Mouse (Mus musculus): ENCODE measurements at regions not wholly inside any gene's neighbourhood (a gene's known extent, or its start where the extent isn't known, plus 50 kb on each side); places are given as distances from the start of the nearest gene placed in this dataset.
A peak's percentile ranks its signal among the peaks of the same experiment; 100 is the strongest.

DNA sequence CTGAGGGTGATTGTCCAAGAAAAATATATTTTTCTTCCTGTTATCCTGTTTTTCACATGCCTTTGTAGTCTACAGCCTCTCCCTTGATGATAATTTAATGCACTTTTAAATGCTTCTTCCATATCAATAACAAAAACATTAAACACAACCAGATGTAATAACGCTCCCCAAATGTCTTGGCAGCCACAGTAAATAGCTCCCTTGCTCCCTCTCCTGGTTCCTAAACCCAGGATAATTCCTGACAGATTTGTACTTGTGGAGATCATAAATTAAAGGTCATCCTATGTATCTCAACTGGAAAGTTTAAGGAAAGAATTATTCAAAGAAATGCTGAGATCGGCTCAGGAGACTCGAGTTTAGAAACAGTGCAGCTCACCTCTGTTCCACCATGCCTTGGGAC lies 306.6 kb downstream of the Arl4a start:
- DNase-seq (ENCODE audit: low spot score in 2 of 2) = no peak

GRCm38 (mm10) chr12:39729255-39729654 lies 308.6 kb downstream of the Arl4a start:
- DNase-seq (ENCODE audit: low spot score in 2 of 2) = no peak

DNA sequence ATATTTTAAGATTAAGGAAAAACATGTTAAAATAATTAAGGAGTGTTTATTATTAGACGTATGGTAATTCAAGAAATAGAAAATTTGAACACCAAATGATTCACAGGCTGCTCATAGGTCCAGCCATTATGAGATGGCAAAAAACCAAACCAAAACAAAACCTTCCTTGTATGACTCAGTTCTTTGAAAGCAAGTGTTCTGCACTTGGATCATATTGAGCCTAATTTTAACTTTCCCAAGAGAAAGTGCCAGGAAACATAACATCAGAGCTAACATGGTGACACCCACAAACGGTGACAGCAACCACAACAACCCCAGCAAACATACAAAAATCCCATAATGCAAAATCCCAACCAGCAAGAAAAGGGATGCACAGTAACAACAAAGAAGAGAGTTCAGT lies 313.7 kb downstream of the Arl4a start:
- no peak for DNase-seq (ENCODE audit: low spot score in 2 of 2)

DNA sequence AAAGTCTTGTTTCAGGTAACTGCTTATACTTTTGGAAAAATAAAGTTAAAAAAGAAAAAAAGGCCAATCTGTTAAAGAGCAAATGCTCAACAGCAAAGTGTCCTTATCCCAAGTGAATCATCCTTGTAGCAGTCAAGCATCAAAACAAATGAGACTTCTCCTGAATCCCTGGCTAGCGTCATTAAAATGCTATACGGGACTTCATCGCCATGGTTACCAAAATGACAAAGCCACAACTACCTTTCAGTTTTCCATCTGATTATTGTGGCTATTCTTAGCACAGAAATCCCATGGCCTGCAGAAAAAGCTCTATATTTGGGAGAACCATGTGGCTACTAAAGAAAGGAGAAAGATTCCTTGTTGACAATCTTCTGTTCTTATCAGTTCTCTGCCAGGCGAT lies 322.7 kb downstream of the Arl4a start:
- DNase-seq (ENCODE audit: low spot score in 2 of 2) = no peak

DNA sequence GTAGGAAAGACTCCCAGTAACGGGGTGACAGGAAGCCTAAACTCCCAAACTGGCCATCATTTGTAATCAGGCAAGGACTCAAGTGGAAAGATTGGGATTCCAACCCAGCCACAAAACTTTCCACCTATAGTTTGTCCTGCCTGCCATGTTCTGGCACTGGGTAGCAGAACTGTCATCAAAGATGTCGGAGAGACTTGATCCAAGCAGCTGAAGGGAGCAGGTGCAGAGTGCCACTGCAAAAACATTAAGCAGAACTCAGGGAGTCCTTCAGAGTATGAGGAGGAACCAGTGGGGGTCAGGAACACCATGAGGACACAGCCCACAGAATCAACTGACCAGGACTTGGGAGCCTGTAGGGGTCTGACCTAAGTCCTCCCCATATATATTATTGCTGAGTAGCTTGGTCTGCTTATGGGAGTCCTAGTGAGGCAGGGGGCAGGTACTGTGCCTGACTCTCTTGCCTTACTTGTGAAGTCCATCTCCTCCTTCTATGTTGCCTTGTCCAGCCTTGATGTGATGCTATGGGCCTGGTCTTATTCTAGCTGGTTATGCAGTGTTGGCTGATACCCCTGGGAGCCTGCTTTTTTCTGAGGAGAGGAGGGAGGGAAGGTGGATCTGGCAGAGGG lies 323.5 kb downstream of the Arl4a start:
- DNase-seq (ENCODE audit: low spot score in 2 of 2) = no peak

- DNase-seq (ENCODE audit: low spot score in 2 of 2) = no peak
Measured at GRCm38 (mm10) chr12:39711807-39712206, 326.0 kb downstream of the Arl4a start.

- DNase-seq (ENCODE audit: low spot score in 2 of 2) = peak; percentile 13 to 28
Measured at GRCm38 (mm10) chr12:39709850-39710249, 328.0 kb downstream of the Arl4a start.

DNA sequence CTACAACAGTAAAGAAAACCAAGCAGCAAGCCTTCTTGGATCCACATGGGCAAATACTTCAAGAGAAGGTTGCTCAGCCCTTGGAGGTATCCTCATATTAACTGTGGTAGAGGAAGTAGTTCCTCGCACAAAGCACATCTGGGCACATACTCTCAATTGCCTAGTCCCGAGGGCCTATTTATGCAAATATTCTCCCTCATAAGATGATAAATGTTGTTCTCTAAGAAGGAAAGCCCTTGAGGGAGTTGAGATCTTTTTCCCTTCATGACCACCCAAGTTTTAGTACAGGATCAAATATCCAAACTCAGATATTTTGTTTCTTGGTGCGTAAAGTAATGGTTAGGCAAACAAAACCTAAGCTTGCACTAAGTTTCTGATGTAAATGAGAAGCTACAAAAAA lies 340.6 kb downstream of the Arl4a start:
- DNase-seq (ENCODE audit: low spot score in 2 of 2) = no peak

- no peak for DNase-seq (ENCODE audit: low spot score in 2 of 2)
Measured at GRCm38 (mm10) chr12:39695322-39695721, 342.5 kb downstream of the Arl4a start.

DNA sequence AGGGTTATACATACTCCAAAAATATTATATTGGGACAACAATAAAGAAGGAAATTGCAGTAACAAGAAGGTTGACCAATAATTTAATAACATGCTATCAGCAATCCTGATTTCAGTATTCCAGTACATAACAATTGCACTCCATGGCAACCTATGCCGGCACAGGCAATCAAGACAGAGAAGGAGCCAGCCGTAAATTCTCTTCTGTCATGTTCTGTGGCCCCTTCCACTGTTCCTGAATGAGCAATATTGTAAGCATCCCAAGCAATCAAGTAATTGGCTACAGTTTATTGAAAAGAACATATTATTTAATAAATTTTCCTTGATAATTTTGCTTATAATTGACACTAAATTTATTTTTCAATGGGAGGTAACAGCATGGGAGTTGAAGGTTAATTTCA lies 345.8 kb downstream of the Arl4a start:
- no peak for DNase-seq (ENCODE audit: low spot score in 2 of 2)

- DNase-seq (ENCODE audit: low spot score in 2 of 2) = no peak
Measured at GRCm38 (mm10) chr12:39685399-39685798, 352.4 kb downstream of the Arl4a start.

- no peak for DNase-seq (ENCODE audit: low spot score in 2 of 2)
Measured at GRCm38 (mm10) chr12:39682121-39682520, 355.7 kb downstream of the Arl4a start.

GRCm38 (mm10) chr12:39675608-39676007 lies 362.2 kb downstream of the Arl4a start:
- DNase-seq (ENCODE audit: low spot score in 2 of 2) = no peak

DNA sequence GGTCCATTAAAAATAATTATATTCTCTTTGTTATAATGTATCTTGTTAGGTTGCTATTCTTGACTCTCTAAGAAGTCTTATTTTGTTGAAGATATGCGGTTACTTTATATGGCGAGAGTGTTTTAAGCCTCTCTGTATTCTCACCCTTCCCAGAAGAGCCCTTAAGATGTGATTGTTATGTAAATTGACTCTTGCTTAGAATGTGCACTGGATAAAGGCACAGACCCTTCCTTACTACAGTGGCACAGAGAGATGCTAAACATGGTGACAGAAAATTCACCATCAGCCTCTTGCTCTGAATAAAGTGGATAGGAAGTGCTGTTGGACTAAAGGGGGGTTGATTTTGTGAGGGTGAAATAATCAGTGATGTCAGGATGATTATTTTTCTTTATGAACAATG lies 370.1 kb downstream of the Arl4a start:
- no peak for DNase-seq (ENCODE audit: low spot score in 2 of 2)

DNA sequence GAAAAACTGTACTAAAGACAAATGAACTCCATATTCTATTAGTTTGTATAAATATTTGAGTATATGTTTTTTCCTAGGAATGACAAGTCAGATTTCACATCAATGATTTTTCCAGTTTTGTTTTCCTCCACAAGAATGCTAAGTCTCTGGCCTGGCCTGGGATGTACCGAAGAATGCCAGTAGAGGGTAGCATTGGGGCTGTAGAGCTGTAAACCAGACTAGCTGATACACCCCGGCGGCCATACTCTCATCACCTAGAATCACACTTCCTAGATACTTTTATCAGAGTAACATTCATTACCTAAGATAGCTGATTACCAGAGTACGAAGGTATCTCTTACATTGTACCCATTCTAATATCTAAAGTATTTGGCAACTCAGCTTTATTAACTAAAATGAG lies 372.4 kb downstream of the Arl4a start:
- DNase-seq (ENCODE audit: low spot score in 2 of 2) = peak; percentile 10 to 61

DNA sequence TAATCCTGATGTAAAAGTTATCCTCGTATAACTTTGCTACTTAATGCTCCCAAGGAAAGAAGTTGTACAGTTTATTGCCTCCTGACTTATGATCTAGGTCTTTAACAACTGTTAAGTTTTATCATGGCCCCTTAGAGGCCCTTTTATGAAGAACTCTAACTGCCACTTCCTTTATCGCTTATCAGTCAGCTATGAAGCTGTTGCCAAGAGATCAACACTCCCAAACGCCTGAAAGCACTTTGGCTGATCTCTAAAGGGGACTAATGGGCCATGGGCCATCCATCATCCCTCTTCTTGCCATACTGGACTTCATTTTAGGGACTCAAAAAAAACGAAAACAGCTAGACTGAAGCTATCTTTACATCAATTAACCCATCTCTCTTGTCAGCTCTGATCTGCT lies 377.4 kb downstream of the Arl4a start:
- no peak for DNase-seq (ENCODE audit: low spot score in 2 of 2)

- no peak for DNase-seq (ENCODE audit: low spot score in 2 of 2)
Measured at GRCm38 (mm10) chr12:39656606-39657005, 381.2 kb downstream of the Arl4a start.

GRCm38 (mm10) chr12:39648952-39649351 lies 388.9 kb downstream of the Arl4a start:
- no peak for DNase-seq (ENCODE audit: low spot score in 2 of 2)

- DNase-seq (ENCODE audit: low spot score in 2 of 2) = no peak
Measured at GRCm38 (mm10) chr12:39646556-39646955, 391.3 kb downstream of the Arl4a start.

- DNase-seq (ENCODE audit: low spot score in 2 of 2) = no peak
Measured at GRCm38 (mm10) chr12:39645581-39645980, 392.2 kb downstream of the Arl4a start.

DNA sequence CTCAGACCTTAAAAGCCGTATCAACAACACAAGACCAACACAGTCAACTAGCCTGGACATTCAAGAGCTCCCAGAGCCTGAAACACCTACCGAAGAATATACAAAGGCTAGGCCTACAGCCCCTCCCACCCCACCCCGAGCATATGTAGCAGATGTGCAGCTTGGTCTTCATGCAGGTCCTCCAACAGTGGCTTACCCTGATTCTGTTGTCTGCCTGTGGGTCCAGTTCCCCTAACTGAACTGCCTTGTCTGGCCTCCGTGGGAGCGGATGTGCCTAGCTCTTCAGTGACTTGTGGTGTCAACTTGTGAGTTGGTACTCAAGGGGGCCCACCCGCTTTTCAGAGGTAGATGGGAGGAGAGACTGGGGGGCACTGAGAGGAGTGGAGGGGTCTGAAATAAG lies 398.6 kb downstream of the Arl4a start:
- no peak for DNase-seq (ENCODE audit: low spot score in 2 of 2)

- DNase-seq (ENCODE audit: low spot score in 2 of 2) = no peak
Measured at GRCm38 (mm10) chr12:39634337-39634736, 403.5 kb downstream of the Arl4a start.

- DNase-seq (ENCODE audit: low spot score in 2 of 2) = no peak
Measured at GRCm38 (mm10) chr12:39621266-39621665, 416.6 kb downstream of the Arl4a start.

GRCm38 (mm10) chr12:39605289-39605688 lies 432.5 kb downstream of the Arl4a start:
- DNase-seq (ENCODE audit: low spot score in 2 of 2) = no peak
